Mouse (Mus musculus) megakaryocyte, adult 5-6 weeks (primary cell): ENCODE data around the gene Pdgfc. TPM values are rescaled to one million over a fixed set of nuclear protein-coding genes. Genes with fewer than 3 reads are reported as not detected.
A peak's percentile ranks its signal among the peaks of the same experiment; 100 is the strongest.

Experiments
- ATAC-seq: 2 replicates; pipeline ENCODE4 v1.8.0; 2016; ENCODE audit warnings: mild to moderate bottlenecking, inconsistent platforms; ENCODE audit not compliant: poor library complexity, severe bottlenecking
- total RNA-seq, 2 experiments: library from RNA; stranded (forward) in 1 of 2; stranded (reverse) in 1 of 2; fragments of 153-499, 151-499 nt in 1 of 2; fragments of 221-1000, 200-1000 nt in 1 of 2; gene quantifications; 2 replicates each; pipeline versions ENCODE4 v1.2.3 to v1.2.4; 2015 to 2017

Gene Pdgfc
- total RNA-seq (2015) (not detected in 2 replicates), total RNA-seq (2017) (not detected in 2 replicates)

DNA sequence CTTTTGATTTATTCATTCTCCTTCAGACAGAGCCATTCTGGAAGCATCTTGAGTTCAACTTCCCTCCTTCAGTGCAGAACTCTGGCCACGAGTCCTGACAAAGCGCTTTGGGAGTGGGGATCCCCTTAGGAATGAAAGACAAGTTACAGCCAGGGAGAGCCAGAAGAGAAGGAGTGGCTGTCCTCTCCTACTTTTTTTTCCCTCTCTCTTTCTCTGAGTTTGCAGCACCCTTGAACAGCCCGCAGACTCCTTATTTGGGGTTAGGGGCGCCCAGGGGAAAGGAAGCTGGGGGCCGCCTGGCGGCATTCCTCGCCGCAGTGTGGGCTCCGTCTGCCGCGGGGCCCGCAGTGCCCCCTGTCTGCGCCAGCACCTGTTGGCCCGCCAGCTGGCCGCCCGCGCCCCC lies at the start of gene Pdgfc:
Gene Pdgfc, plus strand, starts transcription at position 266 of the 403 bp plus-strand sequence.
- no peak for ATAC-seq

DNA sequence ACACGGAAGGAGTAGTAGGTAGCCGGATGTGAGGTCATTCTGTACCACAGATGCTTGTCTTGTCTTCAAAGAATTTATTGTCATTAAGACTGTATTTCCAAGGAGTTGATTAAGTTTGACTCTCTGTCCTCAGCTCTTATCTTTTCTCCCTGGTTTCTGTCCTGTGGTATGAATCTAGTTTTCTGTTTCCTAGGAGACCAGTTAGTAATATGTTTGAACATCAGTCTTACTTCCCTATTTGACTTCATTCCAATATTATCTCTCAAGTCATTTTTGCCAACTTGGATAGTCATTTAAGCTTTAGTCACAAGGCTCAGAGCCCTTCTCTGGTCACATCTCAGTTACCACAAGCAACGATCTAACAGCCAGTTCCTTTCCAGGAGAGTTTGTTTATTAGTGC lies 27.0 kb upstream of the Pdgfc start:
- no peak for ATAC-seq

DNA sequence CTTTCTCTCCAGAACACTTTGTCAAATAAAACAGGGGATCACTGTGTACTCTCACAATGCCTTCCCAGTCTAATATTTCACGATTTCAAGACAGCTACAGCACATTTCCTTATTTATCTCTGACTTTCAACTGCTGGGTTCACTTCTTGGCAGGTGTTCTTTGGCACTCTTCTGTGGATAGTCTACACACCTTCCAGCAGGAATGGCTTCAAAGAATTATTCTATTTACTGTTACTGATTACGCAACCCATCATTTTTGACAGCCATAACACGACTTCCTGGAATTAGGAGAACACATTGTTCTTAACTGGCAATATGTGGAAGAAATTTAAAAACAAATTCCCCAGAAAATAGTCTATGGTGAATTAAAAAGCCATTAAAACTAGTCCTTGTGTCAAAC lies 26.3 kb upstream of the Pdgfc start:
- ATAC-seq, result no peak

DNA sequence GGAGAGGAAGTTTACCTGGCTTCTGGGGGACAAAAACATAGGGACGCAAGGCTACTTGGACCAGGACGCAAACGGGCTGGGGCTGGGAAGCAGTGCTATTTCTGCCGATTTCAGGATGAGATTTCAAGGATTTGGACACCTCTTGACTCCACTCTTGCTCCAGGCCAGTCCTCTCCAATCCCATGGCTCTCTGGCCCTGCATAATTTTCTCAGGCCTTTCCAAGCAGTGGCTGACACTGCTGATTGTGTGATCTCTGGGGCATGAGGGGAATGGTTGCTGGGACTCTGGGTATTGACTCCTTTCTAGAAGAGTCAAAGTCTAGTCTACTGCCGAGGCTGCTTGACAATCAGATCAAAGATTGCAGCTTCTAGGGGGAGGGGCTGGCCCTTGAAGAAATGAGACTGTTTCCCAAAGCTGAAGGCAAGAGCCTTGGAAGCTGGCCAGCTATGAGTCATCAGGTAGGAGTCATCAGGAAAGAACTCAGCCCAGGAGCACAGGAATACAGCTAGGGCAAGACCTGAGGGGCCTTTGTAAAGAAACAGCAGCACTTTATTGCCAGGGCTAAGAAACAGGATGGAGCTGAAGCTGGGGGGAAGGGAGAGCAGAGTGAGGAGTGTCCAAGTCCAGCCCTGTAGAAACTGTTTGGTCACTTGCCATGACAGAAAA lies 18.7 kb upstream of the Pdgfc start:
- no peak for ATAC-seq

DNA sequence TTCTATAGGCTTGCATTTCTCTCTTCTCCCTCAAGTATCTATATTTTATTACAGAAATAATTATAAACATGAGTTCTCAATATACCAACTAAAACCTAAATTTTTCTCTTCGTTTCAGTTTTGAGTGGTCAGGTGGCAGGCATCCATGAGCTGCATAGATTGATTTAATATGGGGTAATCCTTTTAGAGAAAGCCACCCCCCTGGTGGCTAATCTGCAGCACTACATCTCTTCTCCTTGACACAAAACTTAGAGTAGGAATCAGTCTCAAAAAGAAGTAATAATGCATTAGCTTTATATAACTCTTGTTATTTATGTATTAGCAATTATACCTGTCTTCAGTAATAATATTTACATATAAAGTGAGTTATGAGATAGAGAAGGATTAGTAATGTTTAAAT lies 16.2 kb upstream of the Pdgfc start:
- ATAC-seq, result no peak

DNA sequence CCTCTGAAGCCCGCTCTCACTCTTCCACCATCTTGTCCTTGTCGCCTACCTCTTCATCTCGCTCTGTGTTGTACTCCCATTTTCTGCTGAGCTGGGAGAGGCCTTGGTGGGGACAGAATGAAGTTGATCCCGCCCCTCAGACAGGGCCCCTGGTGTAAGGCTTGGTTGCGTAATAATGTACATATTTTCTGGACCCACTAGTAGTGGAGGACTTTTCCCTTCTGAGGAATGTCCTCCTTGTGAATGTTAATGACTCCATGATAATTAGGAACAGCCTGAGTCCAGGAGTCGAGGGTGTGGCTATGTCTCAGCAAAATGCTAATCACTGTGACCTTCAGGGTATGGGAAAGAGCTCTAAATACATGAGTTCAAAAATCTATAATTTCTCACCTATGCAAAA lies 14.4 kb upstream of the Pdgfc start:
- no peak for ATAC-seq

- ATAC-seq, result no peak
Measured at GRCm38 (mm10) chr3:81022266-81022665, 13.9 kb upstream of the Pdgfc start.

- no peak for ATAC-seq
Measured at GRCm38 (mm10) chr3:81022845-81023244, 13.4 kb upstream of the Pdgfc start.

GRCm38 (mm10) chr3:81023568-81023967 lies 12.6 kb upstream of the Pdgfc start:
- no peak for ATAC-seq

DNA sequence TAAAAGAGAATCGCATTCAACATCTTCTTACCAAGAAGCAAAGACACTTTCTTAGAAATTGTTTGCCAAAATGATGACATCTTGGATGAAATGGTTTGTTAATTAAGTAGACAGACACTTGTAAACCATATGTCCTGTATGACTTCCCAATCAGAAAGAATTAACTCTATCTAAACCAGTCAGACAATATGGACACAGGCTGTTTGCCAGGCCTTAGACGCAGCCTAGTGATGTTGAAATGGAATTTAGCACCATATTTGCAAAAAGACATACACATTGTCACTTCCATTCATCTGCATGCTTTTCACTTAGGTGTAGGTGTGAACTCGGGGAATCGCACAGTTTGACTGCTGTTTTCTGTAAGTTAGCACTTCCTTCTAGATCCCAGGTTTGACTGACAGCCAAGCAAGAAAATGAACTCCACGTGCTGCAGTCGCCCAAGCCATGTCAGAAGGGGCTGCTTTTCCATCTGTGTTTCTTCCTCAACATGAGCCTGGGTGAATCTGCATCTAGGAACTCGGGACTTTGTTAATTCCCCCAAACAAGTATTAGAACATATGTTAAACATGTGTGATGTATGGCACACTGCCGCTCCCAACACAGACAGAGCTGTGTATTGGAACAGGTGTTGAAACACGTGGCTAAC lies 10.5 kb upstream of the Pdgfc start:
- no peak for ATAC-seq

DNA sequence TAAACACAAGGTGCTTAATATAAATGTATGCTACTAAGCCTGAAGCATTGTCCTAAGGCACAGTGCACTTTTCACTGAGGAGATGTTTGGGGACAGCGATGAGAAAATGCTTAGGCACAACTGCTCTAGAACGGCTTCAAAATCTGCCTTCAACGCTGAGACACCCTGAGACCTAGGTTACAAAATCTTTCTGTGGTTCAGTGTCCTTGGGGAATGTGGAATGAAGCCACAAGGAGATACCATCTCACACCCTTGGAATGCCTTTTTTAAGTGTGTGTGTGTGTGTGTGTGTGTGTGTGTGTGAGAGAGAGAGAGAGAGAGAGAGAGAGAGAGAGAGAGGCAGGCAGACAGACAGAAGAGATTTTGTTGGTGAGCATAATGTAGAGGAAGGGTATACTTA lies 7.9 kb upstream of the Pdgfc start:
- ATAC-seq, result no peak

GRCm38 (mm10) chr3:81029321-81029720 lies 6.9 kb upstream of the Pdgfc start:
- ATAC-seq, result no peak

- ATAC-seq, result no peak
Measured at GRCm38 (mm10) chr3:81029909-81030308, 6.3 kb upstream of the Pdgfc start.

DNA sequence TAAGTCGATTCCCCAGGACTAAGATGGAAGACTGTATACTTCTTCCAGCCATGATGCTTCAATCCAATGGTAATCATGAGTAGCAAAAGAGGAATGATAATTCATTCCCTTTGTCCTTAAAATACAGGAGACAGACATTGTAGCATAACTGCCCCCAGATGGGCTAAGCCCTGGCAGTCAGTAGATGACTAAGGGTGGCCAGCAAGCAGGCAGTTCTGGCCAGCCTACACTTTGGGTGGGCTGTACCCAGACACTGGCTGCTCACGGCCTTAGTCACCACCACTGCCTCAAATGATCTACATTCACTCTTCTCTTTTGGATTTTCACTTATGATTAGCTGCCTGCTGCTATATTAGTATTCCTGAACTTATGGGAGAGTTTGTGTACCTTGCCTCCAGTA lies 5.9 kb upstream of the Pdgfc start:
- ATAC-seq, result no peak

- ATAC-seq, result no peak
Measured at GRCm38 (mm10) chr3:81032014-81032413, 4.2 kb upstream of the Pdgfc start.

- ATAC-seq, result no peak
Measured at GRCm38 (mm10) chr3:81034336-81035102, 1.7 kb upstream of the Pdgfc start.

DNA sequence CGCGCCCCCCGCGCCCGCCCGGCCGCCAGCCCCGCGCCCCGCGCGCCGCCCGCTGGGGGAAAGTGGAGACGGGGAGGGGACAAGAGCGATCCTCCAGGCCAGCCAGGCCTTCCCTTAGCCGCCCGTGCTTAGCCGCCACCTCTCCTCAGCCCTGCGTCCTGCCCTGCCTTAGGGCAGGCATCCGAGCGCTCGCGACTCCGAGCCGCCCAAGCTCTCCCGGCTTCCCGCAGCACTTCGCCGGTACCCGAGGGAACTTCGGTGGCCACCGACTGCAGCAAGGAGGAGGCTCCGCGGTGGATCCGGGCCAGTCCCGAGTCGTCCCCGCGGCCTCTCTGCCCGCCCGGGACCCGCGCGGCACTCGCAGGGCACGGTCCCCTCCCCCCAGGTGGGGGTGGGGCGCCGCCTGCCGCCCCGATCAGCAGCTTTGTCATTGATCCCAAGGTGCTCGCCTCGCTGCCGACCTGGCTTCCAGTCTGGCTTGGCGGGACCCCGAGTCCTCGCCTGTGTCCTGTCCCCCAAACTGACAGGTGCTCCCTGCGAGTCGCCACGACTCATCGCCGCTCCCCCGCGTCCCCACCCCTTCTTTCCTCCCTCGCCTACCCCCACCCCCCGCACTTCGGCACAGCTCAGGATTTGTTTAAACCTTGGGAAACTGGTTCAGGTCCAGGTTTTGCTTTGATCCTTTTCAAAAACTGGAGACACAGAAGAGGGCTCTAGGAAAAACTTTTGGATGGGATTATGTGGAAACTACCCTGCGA lies 517 bp downstream of the Pdgfc start:
- ATAC-seq, result peak; percentile 46

DNA sequence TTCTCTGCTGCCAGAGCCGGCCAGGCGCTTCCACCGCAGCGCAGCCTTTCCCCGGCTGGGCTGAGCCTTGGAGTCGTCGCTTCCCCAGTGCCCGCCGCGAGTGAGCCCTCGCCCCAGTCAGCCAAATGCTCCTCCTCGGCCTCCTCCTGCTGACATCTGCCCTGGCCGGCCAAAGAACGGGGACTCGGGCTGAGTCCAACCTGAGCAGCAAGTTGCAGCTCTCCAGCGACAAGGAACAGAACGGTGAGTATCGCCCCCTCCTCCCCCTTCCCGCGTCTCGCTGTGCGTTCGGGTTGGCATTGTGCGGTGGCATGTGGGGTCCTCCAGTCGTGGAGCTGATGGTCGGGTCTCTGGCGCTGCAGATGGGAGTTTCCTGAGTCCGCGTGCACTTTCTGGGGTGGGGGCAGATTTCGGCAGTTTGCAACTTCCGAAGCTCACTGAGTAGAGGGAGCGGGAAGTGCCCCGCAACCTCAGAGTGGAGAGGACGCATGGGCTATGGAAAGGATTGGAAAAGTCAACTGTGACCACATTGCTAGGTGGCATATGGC lies 1.2 kb downstream of the Pdgfc start:
- ATAC-seq, result peak; percentile 29; the same call in 1 of the 2 replicates

GRCm38 (mm10) chr3:81039131-81039653 lies 3.0 kb downstream of the Pdgfc start:
- peak; percentile 75 for ATAC-seq

- ATAC-seq, result no peak
Measured at GRCm38 (mm10) chr3:81044653-81045343, 8.6 kb downstream of the Pdgfc start.
